Mouse (Mus musculus): ENCODE data around the gene Kalrn.

Kalrn gene

DNA sequence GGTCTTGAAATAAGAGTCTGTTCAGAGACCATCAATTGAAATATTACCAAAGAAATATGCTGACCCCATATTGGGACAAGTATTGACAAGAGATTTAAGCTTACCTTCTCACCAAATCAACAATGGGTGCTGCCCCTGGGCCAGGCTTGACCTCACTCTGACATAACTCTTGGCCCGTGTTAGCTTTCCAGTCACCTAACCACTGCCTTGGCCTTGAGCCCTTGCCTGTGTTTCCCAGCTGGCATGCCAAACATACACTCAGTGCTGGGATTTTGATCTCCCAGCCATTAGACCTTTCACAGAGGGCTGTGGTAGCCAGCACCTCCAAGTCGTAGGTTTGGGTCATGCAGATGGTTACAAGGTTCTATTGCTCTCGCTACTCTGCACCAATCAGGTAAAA, 308.7 kb downstream of the Kalrn start:
- no peak for DNase-seq (ENCODE audit: low spot score in 2 of 2)

DNA sequence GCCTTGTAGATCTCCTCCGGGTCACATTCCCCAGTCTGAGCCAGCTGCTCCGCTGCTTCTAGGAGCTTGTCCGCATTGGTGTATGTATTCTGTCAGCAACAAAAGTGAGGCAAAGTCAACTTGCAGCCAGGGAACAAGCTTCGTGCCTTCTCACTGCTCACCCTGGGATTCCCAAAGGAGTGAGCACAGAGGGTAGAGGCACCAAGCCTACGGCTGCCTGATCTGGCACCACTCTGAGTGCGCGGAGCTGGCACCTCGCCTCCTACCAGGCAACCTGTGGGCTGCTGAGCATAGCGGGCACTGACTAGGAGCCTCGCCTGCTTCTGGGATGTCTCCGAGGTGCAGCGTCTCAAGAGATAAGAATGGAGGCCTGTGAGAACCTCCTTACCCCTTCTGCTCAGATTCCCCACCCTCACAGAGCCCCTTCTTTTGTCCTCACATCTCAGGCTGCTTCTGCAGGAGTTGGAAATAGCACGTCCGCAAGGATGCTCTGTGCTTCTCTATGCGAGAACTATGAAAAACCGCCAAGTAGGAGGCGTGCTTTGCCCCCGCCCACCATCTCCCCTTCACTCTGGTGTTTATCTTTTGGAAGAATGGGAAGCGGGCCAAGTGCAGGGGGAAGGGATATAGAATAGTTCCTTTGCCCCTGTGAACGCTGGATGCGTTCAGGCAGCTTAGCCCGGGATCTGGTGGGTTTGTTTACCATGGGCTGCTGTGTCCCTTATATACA, 310.4 kb downstream of the Kalrn start:
- DNase-seq (ENCODE audit: low spot score in 2 of 2) = no peak

DNA sequence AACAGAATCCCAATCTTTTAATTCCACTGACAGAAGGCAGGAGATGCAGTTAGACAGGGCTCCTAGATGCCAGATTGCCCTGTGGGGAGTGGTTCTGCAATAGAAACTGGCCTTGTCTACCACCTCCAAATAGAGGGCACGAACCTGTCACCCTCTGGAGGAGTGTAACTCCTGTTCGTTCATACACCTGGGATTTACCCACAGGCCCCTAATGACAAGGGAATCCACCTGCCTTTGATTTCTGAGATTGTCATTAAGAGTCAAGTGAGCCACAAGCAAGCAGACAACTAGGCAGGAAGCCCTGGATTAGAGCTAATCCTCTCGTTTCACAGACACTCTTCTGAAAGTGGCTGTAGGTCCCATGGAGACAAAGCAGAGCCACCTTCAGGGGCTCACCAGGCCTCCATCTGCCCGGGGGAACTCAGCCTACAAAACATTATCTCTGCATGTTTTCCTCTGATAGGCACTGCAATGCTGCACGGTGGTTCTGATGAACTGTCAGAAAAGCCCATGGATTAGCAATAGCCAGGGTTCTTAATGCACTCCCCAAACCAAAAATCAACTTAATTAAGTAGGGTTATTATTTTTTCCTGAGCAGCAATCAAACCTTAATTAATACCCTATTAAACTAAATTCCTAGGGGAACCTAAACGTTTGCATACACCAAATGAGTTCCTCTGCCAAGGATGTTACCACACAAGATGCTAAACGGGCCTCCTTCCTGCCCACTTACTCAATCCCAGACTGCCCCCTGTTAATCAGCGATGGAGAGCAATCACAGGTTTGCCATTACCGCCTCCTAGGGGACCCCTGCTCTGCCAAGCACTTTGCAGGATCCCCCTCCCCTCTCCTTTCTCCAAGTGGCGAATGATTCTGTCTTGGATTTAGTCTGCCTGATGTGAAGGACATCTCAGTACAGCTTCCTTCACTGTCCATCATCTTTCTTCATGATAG, 312.1 kb downstream of the Kalrn start:
- DNase-seq (ENCODE audit: low spot score in 2 of 2) = no peak

DNA sequence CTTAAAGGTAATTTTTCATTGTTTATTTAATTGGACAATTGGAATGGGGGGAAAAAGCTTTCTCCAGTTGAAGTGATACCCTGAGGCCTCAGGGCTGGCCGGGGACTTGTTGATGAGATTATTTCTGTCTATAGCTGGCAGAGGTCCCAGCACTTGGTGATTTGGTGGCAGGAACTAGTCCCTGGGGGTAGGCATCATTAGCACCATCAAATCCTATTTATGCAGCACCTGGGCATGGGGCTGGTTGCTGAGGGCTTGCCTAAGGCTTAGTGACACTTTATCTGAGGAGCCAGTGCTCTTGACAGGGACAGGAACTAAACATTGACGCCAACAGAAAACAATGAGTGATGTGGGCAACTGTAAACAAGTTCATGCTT, 318.7 kb downstream of the Kalrn start:
- DNase-seq (ENCODE audit: low spot score in 2 of 2) = no peak

DNA sequence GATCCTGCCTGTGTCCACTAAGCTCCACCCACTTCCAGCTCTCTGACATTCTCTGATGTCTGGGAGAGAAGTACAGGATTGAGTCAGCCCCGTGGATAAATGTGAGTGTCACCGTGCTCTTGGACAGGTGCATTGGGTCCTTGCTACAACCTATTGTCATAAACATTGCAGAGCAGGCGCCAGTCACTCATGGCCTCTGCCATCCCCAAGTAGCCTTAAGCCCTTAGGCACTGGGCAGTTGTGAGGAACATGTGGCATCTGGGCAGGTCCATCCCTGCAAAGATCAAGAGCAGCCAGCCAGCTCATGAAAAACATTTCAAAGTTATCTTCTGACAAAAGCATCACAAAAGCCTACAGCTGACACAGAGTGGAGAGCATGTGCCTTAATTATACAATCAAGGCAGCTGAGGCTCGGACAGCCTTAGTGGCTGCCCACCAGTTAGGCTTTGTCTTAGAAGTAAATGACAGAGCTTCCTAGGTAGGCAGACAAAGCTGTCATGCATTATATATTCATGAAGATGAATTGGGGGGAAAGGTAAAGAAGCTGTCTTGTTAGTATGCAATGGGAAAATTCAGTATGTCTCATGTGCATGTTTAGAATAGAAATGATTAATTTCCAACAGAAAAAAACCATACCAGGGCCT, 319.2 kb downstream of the Kalrn start:
- no peak for DNase-seq (ENCODE audit: low spot score in 2 of 2)

DNA sequence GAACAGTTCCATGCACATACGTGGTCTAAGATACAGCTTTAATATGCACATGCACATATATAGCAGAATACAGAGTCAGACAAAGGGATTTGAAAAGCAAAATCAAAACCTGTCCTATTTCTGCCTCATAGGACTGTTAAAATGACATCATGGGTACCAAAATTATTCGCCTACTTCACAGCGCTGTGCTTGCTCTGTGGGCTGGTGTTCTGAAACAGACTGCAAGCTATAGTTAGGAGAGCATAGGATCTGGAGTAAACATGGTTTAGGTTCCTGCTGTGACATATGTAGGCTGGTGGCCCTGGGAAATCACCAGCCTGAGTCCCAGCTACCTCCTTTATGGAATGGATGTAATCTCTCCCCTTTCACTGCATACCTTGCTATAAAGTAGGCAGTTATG, 320.7 kb downstream of the Kalrn start:
- DNase-seq (ENCODE audit: low spot score in 2 of 2) = no peak

DNA sequence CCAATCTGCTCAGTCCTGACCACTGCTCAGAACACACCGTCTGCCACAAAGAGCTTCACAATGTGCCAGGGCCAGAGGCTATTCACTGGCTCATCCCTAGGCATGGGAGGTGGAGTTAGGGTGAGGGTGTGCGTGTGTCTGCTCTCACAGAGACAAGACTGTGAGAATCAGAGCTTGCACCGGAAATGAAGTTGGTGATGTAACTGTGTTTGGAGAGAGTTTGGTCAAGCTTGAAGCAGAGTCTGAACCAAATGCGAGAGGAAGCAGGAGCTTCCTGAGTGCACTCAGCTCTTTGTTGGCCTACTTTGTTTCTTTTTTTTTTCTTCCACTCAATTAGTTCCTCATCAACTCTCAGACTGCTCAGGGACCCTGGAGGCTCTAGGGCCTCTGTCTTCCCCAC, 325.1 kb downstream of the Kalrn start:
- no peak for DNase-seq (ENCODE audit: low spot score in 2 of 2)

DNA sequence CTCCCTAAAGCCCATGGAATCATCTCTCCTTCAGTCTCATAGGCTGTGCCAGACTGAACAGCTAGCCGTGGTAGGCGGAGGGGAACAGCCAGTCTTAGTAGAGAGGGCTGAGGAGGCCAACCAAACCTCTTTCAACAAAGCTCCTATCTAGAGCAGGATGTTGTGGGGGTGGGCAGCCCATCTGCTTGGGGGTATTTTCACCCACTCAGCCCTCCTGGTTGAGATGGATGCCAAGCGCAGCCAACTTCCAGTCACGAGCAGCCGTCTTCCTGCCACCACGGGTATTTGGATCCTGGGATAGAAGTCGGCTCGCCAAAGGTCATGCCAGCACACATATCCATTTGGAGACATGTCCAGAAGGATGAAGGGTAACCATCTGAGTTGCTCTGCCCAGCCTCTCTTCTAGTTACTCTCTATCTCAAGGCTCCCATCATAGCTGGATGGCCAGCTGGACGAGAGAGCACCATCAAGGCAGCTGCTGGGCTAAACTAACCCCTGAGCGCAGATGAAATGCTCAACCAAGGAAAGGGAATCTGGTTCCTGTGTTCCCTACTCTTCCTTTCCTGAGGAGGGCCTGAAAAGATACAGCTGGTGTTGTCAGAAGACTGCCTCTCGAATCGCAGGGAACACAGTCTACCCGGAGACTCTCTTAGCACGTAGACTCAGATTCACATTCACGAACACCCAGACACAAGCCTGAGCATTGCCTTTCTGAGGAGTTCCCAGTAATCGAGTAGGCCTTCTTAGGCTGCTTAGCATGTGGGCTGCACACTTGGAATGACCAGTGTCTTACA, 331.2 kb downstream of the Kalrn start:
- no peak for DNase-seq (ENCODE audit: low spot score in 2 of 2)

DNA sequence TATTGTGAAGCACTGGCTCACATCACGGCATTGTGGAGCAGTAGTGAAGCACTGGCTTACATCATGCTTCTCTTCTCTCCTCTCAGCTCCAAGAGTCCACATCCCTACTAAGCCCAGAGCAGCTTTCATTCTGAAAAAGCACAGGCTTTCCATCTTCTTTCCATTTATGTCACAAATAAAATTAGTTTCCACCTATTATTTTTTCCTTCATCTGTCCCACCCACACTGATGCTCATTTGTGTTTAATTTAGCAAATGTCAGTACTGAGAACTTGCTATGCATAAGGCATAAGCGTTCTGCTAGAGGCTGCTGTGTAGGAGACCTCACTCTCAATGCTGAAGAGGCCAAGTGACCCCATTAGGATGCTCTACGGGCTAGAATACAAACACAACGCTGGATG, 333.7 kb downstream of the Kalrn start:
- no peak for DNase-seq (ENCODE audit: low spot score in 2 of 2)

DNA sequence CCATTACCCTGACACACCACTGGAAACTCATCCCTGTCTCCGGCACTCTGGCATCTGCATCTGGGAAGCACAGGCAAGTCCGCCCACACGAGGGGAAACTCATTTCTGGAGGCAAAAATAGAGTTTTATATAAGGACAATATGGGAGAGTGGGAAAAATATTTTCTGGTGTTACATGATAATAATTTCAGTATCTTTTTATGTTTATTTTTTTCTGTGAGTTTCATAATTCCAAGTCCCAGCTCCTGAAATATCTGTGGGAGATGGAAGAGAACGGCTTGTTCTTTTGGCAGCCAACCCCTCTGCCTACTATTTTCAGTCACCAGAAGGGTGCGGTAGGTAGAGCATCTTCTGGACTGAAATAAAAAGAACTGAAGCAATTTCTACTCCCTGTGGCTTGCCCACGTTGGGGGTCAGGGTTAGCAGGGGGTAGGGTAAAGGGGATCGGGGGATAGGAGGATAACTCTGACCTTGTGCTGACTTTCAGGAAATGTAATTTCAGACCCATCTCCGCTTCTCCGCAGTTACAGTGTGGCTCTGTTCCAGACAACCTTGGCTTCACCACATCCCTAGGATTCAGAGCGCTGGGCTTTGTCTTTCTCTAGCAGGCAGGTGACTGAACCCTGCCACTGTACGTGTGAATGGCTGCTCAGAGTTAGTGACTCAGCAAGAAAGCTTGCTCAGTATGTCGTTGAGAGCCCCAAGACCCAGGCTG, 336.3 kb downstream of the Kalrn start:
- no peak for DNase-seq (ENCODE audit: low spot score in 2 of 2)

DNA sequence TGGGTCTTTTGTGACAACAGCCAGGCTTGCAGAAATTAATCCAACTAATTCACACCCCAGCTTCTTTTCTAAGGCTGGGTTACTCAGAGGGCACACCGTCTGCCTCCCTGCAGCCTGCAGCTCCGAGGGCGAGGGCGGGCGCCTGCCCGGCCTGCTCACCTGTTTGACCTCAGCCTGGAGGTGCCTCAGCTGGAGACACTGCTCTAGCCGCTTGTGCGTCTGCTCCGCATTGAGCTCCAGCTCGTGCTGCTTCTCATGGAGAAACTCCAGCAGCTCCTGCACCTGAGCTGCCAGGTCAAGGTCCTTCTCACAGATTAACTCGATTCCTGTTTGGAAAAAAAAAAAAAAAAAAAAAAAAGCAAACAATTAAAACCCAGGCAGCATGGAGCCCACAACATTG, 338.2 kb downstream of the Kalrn start:
- DNase-seq (ENCODE audit: low spot score in 2 of 2) = no peak

DNA sequence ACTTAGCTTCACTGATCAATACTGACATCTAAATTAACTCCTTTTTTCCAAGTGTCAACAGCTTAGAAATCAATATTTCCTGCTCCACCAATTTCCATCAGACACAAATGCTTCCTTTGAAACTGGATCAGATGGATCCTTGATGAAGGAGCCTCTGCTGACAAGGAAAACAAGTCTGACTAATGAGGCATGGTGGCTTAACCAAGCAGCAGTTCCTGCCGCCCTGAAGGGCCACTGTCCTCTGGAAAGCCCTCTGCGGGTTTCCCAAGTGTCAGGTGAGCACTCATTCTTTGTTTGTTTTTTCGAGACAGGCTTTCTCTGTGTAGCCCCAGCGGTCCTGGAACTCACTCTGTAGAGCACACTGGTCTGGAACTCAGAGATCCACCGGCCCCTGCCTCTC, 341.4 kb downstream of the Kalrn start:
- no peak for DNase-seq (ENCODE audit: low spot score in 2 of 2)

DNA sequence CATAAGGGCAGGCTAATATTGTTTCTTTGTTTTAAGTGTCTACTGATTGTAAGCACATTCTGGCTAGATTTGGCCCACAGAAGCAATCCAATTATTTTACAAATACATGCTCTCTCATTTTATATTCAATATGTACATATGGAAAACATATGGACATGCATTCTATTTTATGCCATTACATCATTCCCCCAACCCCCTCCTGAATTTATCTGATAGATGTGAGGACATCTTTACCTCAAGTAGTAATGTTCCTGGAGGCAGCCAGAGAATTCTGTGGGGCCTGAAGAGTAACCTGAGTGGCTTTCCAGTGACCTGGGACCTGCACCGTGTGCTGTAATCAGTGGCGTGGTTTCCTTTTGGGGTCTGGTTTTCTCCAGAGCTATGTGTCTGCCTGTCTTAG, 342.2 kb downstream of the Kalrn start:
- DNase-seq (ENCODE audit: low spot score in 2 of 2) = no peak

DNA sequence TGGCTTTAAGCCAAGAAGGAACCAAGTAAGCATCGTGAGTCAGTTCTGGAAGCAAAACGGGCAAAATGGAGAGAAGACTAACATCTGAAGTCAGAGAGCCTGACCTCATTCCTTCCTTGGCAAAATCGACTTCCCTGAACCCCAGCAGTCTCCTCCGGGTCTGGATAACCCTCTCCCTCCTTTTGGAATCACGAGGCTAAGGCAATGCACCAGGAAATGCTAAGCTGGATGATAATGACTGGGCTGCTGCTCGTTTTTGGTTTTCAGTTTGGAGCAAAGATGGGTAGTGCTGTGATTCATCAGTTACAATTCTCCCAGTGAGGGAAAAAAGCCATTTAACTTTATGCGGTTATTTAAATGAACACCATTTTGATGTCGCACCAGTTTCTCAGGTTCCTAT, 344.0 kb downstream of the Kalrn start:
- no peak for DNase-seq (ENCODE audit: low spot score in 2 of 2)

DNA sequence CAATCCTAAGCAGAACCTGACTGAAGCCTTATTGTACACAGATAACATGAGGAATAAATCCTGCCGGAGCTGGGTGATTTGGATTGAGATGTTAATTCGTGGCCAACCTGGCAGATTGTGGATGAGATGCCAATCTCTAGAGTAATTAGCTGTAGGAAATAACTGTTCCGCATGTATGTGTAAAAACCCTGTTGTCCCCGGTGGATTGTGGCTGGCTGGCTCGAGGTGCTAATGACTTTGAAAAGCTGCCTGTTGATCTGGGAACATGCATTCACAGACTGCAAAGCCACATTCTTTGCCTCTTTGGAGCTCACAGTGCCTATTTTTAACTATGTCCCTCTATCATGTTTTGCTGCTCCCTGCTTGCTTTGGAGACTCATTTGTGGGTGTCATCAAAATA, 344.7 kb downstream of the Kalrn start:
- DNase-seq (ENCODE audit: low spot score in 2 of 2) = no peak

DNA sequence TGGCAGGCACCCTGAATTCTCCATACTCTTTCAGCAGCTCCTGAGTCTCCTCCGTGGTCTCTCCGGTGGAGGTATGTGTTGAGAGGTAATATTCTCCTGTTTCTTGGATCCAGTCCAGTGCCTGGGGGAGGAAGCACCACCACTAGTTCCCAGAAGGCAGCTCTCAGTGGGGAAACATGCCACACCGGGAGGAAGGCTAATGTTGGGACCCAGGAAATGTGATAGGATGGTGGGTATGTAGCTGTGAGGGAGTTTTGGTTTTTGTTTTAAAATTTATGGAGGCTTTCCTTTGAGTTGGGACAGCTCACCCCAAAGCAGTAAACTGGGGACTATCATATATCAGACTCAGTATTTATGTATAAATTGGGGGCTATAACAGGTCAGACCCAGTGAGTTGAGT, 361.2 kb downstream of the Kalrn start:
- DNase-seq (ENCODE audit: low spot score in 2 of 2) = no peak

DNA sequence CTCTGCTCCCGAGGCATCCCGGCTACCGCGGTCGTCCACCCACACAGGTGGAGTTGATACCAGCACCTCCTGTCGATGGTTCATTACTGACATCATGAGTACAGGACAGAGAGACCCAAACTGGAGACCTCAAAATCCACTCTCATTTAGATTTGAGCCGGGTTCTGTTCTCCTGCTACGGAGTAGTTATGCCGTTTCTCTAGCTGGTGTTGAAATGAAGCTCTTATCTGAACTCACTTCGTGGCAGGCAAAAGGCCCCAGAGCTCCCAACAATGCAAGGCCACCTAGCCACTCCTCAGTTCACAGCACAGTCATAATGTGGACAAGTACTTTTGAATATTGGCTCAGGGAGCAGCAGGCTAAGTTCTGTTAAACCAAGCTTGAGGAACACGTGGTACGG, 362.1 kb downstream of the Kalrn start:
- DNase-seq (ENCODE audit: low spot score in 2 of 2) = no peak

DNA sequence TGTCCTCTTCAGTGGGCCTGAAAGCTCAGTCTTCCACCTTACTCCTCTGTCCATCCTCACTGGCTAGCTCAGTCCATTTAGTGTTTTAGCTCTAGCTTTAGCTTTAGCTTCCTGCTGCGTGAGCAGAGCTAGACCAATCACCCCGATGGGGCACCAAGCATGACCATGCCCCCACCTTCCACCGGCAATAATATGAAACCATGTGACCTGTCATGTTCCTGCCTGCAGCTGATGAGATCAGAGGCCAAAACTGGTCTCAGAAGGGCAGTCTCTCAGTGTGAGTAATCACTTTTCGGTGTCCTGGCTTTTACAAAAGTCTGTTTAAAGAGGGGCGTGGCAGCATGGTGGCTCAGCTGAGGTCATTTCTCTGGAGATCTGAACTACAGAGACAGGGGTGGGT, 364.6 kb downstream of the Kalrn start:
- DNase-seq (ENCODE audit: low spot score in 2 of 2) = no peak

DNA sequence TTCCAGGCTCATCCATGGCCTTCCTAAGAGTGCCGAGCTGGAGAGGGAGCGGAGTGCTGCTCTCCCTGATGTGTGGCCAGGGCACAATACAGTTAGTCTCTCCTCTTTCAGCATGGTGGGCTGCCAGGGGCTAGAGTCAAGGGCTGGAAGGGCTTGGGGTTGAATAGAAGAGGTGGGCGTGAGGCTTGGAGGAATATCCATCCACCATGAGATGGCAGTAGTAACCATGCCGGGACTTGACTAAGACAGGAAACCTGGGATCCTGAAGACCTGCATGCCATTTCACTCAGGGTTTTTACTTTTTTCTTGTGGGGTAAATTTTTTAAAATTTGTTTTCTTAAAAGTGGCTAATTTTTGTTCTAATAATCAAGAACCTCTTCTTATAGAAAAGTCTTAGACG, 365.4 kb downstream of the Kalrn start:
- DNase-seq (ENCODE audit: low spot score in 2 of 2) = no peak

DNA sequence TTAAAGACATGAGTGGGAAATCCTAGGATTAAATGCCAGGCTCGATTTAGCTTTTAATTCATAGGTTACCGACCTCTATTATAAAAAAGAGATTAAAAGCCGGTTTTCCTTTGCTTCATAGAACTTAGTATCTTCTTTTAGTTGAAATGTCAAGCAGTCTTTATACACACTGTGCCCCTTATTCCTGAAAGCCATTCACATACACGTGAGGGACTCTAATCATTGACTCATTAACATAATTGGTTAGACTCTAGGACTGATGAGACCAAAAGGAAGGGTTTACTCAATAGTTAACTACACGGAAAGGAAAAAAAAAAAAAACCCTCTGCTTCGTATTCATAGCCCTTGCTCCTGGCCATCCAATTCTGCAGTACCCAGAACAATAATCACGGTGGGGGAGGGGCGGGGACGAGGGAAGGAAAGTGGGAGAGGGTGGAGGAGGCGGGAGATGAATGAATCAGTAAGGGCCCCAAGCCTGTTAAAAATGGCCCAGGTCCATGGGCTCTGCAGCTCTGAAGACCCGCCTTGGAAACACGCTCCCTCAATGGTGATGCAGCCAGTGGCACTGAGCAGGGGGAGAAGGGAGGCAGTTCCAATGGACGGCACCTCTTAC, 368.7 kb downstream of the Kalrn start:
- no peak for DNase-seq (ENCODE audit: low spot score in 2 of 2)

DNA sequence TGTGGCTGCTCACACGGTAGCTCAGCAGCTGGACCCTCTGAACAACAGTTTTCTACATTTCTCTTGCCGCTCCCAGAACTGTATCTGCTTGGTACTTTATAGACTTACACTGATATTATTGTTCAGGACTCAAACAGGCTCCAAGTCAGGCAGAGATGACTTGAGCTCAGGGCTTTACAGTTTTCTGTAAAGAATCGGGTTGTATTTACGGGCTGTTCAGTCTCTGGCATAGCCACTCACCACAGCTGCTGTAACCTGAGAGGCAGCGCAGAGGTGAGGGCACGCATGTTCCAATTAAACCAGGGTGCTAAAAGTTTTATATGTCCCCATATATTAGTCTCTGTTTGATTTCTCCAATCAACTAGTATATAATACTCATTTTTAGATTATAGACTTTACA, 373.8 kb downstream of the Kalrn start:
- DNase-seq (ENCODE audit: low spot score in 2 of 2) = no peak

Measured in spleen, postnatal 14 days (tissue).